Mouse (Mus musculus) layer of hippocampus, postnatal 25 days (tissue): Measurements from ENCODE around the gene Gtf3c6. TPM values are rescaled to one million over a fixed set of nuclear protein-coding genes. Genes with fewer than 3 reads are reported as not detected.

ENCODE experiments used
- DNase-seq, 2 experiments: peaks; one replicate each; pipeline ENCODE4 v3.0.0; 2022; ENCODE audit warnings: mixed read lengths in 2 of 2, low spot score in 1 of 2; ENCODE audit errors: extremely low spot score in 1 of 2
- total RNA-seq, 2 experiments: library from RNA; stranded (reverse); gene quantifications; 2 replicates each; pipeline ENCODE4 v1.2.3; 2021

Gtf3c6 gene
- total RNA-seq, 2 experiments from 2014 or later = 25.1 to 25.5 TPM

DNA sequence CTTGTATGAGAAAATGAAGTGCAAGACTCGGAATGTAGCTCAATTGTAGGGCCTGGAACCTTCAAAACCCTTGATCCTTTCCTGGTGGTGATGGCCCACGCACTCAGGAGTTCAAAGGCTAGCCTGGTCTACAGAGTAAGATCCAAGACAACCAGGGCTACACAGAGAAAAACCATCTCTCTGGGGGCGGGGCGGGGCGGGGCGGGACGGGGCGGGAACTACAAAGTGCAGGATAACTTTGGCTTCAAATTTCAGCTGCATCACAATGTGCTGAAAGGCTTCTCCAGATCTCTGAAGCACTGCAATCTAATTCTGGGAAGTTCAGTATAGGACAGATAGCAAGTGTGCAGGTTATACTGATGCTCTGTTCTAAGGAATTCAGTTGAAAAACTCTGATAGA lies 1.6 kb upstream of the Gtf3c6 start:
- DNase-seq = no peak

DNA sequence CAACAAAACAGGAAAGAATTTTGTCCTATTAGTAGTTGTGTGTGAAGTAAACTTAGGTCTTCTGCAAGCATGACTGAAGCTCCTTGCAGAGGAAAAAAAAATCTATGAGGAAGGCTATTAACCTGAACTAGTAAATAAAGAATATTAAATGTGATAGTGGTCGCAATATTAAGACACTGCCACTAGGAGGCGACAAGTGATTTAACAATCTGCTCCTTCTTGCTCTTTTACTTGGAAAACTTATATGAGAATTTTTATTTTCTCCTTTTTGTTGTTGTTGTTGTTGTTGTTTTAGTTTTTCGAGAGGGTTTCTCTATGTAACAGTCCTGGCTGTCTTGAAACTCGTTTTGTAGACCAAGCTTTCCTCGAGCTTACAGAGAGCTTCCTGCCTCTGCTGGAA lies 1.1 kb upstream of the Gtf3c6 start:
- peak in 1 of 2 experiments; percentile 47 for DNase-seq

DNA sequence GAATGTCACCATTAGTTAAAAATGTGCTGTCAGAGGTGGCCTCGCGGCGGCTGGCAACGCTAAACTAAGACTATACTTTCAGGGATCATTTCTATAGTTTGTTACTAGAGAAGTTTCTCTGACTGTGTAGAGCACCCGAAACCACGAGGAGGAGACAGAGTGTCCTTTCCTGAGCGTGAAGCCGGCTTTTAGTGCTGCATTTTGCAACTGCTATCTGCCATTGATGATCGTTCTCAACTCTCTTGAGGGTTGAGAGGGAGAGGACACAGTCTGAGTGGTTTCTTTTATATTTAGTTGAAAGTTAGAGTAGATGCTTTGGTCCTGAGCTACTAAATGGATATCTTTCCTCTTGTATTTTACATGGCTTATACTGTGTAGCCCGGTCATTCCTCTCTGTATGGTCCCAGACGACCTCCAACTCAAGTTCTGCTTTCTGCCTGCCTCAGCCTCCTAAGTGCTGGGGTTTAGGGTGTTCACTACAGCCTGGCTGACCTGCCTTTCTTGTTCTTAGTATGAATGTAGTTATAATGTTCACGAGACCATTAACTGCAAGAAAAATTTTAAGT lies 576 bp upstream of the Gtf3c6 start:
- DNase-seq = peak; percentile 18 to 24

DNA sequence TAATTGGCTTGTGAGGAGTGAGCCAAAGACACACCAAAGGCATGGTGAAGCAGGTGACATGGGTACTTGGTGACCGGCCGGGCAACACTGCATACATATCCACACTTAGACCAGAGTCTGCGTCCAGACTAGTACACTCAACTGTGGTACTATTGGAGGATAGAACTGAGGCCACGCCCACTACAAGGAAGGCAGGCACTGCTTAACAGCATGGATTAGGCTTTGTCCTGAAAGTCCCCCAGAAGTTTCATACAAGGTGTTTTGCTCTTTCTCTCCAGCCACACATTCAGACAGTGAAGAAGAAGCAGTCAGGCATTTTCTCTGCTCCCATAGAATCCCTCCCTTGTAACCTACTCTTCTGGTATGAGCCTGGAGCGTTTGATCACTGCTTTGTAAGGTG lies 1.2 kb downstream of the Gtf3c6 start:
- DNase-seq = no peak

DNA sequence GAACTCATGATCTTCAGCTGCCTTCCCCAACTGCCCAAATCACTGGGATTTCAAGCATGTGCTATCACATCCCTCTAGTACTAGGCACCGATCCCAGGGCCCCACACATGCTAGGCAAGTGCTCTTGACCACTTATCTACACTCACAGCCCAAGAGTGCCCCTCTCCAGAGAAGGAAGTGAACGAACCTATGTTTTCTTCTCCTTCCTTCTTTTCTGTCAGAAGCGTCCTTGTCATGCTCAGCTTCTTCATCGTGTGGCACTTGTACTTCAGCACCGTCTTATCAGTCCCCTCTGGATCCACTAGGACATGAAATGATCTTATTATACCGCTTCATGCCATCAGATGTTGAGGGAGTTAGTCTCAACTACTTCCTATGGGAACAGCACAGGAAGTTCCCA lies 6.9 kb downstream of the Gtf3c6 start:
- DNase-seq = no peak

DNA sequence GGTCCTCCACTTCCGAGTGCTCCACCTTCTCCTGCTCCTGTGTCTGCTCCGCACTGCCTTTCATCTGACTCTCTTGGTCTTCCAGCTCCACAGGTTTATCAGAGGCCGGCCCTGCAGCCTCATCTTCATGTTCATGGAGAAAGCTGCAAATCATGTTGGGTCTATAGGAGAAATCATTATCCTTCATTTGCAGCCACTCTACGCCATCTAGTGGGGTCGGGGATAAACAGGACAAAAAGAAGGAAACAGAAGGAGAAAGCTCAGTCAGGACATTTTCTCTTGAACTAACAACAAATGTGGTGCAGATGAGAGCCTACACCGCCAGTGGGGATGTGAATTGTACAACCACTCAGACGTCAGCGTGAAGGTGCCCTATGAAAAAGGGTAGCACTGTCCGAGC lies 8.3 kb downstream of the Gtf3c6 start:
- DNase-seq = no peak

DNA sequence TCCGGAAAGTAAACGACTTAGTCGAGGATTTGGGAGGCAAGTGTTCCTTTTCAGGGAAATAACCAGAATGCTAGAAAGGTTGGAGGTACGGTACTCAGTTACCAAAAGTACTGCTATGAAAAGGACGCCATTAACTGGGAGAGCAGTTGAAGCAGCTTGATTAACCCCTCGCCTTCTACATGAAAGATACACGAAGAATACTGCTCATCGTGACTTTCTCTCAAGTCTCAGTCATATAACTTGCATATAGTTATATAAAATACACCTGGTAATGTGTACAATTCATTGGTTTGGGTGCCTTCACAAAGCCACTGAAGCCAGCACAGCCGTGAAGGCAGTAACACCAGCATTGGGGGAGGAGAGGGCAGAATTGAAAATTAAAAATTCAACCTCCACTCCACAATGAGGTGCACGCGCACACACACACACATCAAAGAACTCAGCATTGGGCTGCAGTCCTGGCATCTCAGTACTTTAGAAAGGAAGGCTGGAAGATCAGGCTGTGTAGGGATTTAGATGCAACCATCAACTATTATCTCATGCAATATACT lies 10.7 kb downstream of the Gtf3c6 start:
- DNase-seq = no peak

DNA sequence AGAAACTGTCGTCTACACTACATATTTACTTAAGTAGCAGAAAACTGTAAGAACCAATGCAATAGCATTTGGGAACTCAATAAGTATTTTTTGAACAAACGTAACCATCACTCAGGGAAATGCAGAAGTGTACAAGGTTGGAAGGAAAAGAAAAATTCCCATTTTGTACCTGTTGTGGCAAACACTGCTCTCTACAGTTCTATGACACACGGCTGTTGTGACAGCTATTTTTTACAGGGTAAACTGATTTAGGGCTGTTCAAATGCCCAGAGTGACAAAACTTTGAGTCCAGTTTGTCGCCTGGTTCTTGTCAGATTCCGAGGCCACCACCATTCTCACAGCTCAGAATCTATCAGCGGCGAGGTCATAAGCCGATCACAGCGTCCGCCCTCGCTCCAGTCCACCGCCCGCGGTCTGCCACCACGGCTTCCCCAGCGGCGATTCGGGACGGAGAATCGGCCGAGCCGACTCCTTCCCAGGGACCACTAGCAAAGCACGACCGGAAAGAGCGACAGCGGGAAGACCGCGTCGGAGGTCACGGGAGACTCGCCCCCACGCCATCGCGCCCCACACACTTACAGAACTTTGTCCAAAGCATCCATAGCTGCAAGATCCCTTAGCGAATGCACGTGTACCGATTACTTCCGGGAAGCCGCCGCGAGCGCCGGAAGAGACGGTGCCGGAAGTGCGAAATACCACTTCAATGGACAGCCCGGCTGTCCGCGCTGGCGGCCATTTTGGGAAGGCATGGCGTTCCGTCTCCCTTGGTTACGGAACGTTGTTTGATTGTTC lies 11.3 kb downstream of the Gtf3c6 start, which contains the start of gene Rpf2:
TSS of gene Rpf2 (minus strand) at position 663 of the 792 bp plus-strand sequence.
- DNase-seq = peak; percentile 58 to 71

DNA sequence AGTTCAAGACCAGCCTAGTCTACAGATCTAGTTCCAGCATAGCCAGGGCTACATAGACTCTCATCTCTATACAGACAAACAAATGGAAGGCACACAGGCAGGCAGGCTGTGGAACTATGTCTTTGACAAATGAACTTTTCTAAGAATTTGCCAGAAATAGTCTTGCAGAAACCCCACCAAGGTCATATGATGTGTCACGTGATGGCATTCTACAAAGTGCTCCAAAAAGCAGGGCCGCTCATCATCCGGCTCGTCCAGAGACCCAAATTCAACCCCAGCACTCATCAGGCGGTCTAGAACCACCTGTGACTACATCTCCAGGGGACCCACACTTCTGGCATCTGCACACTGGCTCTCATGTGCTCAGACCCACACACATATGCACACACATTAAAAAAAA lies 20.1 kb downstream of the Gtf3c6 start:
- DNase-seq = no peak

DNA sequence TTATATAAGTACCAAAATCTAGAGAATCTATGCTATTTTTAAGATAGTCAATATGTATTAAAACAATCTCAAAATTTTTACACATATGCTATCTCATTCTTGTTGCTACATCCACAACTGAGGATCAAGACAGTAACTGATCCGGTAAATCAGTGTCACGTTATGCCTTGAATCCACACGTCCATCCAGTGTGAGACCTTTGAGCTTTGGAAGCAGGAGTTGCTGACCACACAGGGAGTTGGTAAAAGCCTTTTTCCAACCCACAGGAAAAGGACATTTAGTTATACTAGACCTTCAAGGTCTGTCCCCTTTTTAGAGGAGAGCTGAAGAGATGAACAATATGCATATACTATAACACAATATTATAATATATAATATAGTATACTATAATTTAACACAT lies 24.7 kb downstream of the Gtf3c6 start:
- DNase-seq = no peak

DNA sequence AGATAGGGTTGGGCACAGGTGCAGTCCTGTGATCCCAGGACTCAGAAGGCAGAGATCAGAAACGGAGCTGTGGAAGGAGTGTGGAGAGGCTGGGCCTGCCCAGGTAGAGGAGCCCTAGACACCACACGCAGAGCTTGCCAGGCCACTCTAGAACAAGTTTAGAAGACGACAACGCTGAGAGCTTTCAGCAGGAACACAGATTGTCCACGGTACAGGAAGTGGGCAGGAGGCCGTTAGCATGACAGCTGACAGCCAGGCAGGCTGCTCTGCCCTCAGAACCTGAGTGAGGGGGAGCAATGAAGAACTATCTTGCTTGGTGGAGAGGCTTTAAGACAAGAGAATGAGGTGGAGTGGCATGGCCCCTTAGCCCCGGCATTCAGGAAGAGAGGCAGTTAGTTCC lies 25.5 kb downstream of the Gtf3c6 start:
- no peak for DNase-seq

DNA sequence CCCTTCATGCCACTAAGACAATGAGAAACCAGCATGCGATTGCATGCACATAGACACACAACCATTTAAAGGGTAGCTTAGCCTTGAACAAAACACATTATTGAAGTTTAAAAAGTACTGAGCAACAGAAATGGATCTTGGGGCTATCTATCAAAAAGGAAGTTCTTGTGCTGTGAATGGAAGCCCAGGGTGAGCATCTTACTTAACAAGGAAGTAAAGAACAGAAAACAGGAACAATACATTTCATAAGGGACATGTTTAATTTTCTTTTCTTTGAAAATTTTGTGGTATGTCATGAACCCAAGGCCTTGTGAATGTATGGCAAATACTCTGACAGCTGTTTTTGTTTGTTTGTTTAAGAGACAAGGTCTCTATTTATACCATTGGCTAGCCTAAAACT lies 28.2 kb downstream of the Gtf3c6 start:
- no peak for DNase-seq

DNA sequence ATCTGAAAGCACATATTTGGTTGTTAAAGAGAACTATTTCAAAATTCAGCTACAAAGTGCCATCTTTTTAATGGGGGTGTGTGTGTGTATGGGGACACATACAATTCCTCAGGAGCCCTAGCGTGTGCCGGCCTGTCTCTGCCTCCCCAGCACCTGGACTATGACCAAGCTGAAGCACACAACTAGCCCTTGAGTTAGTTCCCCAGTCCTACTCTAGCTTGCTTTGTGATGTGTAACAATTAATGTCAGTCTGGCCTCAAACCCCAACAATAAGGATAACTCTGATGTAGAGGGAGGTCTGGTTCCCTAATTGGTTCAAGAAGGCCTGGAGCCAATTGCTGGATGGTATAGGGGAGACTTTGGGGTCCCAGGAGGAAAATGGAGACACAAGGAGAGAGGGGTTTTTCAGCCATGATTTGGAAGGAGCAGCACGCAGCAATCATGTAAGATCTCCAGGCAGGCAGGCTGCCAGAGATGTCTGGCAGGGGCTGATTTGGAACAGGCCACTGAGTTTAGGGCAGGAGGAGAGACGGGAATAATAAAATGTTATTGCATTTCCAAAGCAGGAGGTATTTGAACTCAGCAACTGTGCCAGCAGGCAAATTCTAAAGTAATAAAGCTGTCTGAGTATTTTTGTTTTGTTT lies 30.1 kb downstream of the Gtf3c6 start:
- DNase-seq = no peak

DNA sequence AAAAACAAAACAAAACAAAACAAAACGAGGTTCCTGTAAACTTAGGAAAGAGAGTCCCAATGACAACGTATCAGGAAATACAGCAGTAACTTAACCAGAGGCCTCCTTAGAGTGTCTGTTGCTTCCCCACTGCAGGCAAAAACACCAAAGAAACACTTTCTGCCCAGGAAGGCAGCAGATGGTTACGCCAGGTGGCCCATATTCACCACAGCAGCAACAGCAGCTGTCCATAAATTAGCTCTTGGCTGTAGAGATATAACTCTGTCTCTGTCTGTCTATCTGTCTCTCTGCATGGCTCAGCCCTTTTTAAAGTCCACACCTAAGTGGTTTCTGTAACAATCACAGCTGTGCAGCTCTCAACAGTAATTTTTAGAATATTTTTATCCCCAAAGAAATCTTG lies 39.0 kb downstream of the Gtf3c6 start:
- no peak for DNase-seq

DNA sequence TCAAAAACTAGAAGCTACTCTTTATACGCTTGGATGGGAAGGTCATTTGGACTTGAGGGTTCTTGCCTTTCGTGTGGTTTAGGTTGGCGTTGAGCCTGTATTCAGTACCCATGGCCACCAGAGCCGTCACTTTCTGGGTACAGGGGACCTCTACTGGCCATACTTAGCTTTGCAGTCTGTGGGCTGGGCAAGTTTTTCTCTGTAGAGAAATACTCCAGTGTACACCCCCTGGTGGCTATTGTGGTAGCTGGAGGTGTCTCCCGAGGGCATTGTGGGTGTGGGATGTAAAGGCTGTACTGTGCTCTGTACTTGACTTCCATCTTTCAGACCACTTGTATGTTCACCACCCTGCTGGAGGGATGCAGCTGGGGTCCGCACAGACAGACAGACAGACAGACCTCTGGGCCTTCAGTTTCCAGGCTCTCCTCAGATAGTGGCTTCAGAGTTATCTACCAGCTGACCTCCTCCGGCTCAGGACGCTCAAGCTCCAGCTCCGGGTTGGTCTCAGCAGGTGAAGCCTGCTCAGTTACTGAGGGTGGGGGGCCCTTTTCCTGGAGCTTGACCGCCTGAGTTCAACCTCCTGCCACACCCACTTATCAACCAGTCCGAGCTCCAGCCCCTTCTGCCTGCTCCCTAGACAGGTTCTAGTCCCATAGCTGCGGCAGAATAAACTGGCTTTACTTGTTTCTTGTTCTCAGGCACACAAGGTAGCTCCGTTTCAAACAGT lies 45.3 kb downstream of the Gtf3c6 start:
- DNase-seq = peak; percentile 75 to 86

Other genes starting within 250 kb of the Gtf3c6 start
- gene Mfsd4b1, start 232.8 kb downstream of the Gtf3c6 start, total RNA-seq = 1 to 10 TPM in 1 of 2 experiments, under 1 TPM in 1; 0.87 to 2.3 TPM
- 1 to 10 TPM; 2.9 to 3.1 TPM for gene Slc16a10, start 115.8 kb downstream of the Gtf3c6 start, total RNA-seq
- gene Rpf2, start 11.1 kb downstream of the Gtf3c6 start, total RNA-seq = 10 to 100 TPM; 22.2 TPM
- gene Amd1, start 44.1 kb upstream of the Gtf3c6 start, total RNA-seq = 10 to 100 TPM; 67.2 to 80.9 TPM
- 10 to 100 TPM; 30.3 to 31.5 TPM for gene Cdk19, start 81.5 kb upstream of the Gtf3c6 start, total RNA-seq